Mouse (Mus musculus) erythroid progenitor cell, adult 5-6 weeks (primary cell): Measurements from ENCODE around the gene Hes2. TPM values are rescaled to one million over a fixed set of nuclear protein-coding genes. Genes with fewer than 3 reads are reported as not detected.

Source experiments
- ATAC-seq: replicated peaks from 2 replicates; pipeline ENCODE4 v1.8.0; 2016; ENCODE audit warnings: moderate number of reproducible peaks, mild to moderate bottlenecking, moderate TSS enrichment, inconsistent platforms; ENCODE audit not compliant: poor library complexity, low FRiP score, severe bottlenecking
- total RNA-seq, 2 experiments: library from RNA; stranded (forward) in 1 of 2; stranded (reverse) in 1 of 2; fragments of 150-400 nt in 1 of 2; fragments of 186-747, 209-891 nt in 1 of 2; gene quantifications; 2 replicates each; pipeline versions ENCODE4 v1.2.3 to v1.2.4; 2015 to 2017; ENCODE audit warnings: low replicate concordance in 2 of 2

The Hes2 gene
- total RNA-seq, 2 experiments from 2014 or later = not detected

- no peak for ATAC-seq
Measured at GRCm38 (mm10) chr4:152179946-152180660, 21.4 kb downstream of the Hes2 start.

DNA sequence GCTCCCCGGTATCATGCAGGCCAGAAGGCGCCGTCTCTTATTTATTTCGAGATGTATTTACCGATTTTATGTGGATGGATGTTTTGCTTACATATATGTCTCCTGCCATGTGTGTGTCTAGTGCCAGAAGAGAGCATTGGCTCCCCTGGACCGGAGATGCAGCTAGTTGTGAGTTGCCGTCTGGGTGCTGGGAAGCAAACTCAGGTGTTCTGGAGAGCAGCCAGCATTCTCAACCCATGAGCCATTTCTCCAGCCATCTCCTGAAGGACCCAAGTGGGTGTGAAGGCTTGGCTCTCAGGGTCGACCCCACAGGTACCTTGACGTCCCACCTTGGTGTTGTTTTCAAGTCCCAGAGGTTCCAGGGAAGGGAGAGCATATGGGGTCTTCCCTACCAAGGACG lies 23.5 kb downstream of the Hes2 start:
- no peak for ATAC-seq

- no peak for ATAC-seq
Measured at GRCm38 (mm10) chr4:152184353-152185035, 25.8 kb downstream of the Hes2 start.

DNA sequence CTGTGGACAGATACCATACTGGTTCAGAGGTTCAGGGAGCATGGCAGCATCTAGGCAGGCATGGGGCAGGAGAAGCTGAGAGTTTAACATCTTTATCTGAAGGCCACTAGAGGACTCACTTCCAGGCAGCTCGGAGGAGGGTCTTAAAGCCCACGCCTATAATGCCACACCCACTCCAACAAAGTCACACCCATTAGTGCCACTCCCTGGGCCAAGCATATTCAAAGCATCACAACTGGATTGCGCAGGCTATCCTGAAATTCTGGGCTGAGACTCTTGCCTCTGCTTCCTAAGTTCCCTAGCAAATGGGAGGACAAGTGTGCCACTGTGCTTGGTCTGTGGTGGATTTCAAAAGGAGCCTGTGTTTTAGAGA lies 26.5 kb downstream of the Hes2 start:
- ATAC-seq = no peak; the same call in 1 of the 2 replicates

DNA sequence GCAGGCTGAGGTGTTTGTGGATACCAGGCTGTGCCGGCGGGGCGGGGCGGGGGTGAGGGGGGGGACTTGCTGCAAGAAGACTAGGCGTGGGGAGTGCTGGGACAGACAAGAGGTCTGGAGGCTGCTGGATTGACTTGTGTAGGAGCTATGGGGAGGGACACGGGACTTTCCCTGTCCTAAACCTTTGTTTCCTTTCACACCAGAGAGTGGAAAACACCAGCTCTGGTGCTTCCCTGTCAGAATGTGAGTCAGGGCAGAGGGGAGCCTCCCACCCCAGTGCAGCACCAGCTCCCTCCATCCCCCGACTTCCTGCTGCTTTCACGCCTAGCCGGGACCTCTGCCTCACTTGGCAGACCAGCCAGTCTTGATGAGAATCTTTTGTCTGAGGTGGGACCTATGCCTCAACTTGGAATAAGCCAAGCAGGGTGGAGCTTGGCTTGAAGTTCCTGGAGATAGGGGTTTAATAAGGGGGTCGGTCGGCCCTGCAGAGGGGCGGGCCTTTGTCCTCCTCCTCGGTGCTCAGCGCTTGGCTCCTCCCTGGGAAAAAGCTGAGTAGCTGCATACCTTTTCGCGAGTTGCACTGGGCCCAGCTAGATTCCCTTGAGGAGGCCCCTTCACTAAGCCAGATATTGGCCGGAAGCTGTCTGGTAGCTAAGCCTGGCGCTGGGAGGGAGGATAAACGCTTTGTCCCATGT lies 27.0 kb downstream of the Hes2 start:
- no peak for ATAC-seq

- ATAC-seq = no peak
Measured at GRCm38 (mm10) chr4:152186205-152187082, 27.8 kb downstream of the Hes2 start.

DNA sequence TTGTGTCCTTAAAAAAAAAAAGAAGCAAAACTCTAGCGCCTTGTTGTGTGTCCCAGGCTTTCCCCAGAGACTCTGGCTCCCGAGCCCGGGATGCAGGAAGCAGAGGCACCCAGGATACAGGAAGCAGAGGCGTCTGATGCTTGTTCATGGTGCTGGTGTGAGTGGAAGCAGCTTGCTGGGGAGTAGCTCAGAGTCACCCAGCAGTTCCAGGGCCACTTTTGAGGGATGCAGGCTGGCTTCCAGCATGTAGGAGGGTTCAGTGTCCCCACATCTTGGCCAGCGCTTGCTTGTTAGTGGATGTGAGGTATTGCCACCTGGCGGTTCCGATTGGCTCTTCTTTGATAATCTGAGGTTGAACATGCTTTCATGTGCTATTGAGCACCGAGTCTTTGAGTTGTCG lies 28.5 kb downstream of the Hes2 start:
- ATAC-seq = no peak

DNA sequence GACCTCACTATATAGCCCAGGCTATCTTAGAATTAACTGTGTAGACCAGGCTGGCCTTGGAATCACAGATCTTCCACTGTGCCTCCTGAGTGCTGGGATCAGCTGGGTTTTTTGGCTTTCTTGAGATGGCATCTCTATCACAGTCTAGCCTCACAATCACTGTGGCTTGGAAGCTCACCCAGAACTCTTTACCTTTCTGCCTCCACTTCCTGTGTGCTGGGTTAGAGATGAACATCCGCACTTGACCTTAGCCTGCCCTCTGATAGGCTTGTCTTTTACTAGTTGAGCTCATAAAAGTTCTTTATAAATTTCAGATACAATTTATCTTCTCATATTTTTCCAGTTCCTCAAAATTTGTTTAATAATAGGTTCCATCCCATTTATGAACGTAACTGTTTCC lies 30.0 kb downstream of the Hes2 start:
- ATAC-seq = no peak

- no peak for ATAC-seq
Measured at GRCm38 (mm10) chr4:152189071-152189470, 30.4 kb downstream of the Hes2 start.

- no peak for ATAC-seq
Measured at GRCm38 (mm10) chr4:152189691-152190090, 31.0 kb downstream of the Hes2 start.

DNA sequence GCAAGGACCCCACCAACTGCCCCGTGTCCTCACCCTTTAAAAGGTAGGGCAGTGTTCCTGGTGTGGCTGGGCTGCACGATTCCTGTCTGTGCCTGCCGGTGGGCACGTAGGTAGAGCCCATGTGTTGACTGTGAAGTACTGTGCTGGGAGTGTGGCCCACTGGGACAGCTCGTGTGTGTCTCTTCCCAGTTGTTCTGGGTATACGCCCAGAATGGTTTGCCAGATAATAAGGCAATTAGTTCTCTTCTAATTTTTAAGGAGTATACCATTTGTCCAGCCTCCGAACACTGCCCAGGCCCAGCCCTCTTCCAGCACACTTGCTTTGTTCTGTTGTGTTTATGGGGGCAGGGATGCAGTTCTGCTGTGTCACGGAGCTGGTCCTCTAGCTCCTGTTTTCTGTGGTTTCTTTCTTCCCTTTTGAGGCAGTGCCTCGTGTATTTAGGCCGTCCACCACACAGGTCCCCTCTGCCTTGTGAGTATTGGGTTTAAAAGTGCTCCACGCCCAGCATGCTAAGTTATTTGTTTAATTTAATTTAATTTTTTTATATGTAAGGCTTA lies 31.5 kb downstream of the Hes2 start:
- no peak for ATAC-seq

DNA sequence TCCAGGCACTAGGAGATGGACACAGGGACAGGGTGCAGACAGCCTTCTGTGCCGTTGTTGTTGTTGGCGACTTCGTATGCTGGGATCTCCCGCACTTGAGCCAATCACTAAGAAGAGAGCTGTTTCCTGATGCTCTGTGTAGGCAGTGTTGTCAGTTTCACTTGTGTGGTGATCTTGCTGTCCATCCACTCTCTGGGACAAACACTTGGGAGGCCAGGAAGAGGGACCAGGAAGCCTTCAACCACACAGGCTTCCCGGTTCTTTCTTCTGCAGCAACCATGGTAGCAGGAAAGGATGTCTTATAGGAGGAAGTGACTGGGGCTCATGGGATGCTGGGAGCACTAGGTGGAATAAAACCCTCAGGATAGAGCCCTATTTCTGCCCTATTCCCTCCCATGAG lies 32.0 kb downstream of the Hes2 start:
- no peak for ATAC-seq

DNA sequence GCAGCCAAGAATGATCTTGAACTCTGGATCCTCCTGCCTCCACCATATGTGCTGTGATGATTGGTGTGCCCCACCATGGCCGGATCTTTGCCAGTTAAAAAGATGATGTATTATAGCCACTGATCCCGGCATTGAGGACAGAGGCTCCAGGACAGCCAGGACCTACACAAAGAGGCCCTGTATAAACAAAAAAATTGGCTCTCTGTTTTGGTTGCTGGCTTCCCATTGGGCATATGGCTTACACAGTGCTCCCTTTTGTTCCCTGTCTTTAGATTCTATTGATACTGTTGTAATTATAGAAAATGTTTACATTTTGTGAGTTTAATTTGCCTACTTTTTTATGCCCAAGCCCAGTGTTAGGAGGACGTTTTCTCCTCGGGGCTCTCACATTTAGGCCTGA lies 33.9 kb downstream of the Hes2 start:
- ATAC-seq = no peak

GRCm38 (mm10) chr4:152194476-152195175 lies 36.0 kb downstream of the Hes2 start:
- no peak for ATAC-seq

DNA sequence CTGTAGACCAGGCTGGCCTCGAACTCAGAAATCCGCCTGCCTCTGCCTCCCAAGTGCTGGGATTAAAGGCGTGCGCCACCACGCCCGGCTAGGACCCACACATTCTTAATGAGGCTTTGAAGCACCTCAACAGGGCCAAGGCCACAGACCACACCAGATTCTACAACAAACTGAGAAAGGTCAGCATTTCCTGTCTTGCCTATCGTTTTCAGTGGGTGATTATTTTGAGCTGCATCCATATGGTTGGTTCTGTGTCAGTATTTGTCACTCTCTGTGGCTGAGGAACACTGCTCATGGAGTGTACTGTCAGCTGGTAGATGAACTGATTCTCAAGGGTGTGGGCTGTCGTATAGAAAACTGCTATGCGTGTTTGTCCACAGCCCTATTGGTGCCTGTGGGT lies 37.6 kb downstream of the Hes2 start:
- no peak for ATAC-seq

GRCm38 (mm10) chr4:152197545-152197944 lies 38.9 kb downstream of the Hes2 start:
- ATAC-seq = no peak

GRCm38 (mm10) chr4:152199617-152200016 lies 41.0 kb downstream of the Hes2 start:
- ATAC-seq = no peak

DNA sequence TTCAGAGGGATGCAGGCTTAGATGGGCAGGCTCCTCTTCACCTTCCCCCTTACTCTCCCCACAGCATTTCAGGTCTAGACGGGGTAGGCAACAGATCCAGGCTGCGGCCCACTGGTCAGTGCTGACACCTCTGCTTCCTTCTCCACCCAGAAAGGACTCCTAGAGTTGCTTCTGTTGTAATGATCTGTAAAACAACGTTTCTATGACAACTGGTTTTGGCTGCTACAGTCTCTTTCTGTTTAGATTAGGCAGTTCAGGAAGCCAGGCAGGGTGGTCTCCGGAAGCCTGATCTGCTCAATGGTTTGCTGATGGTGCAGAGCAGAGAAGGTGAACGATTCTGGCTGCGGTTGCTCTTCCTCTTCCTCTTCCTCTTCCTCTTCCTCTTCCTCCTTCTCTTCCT lies 42.8 kb downstream of the Hes2 start:
- no peak for ATAC-seq

DNA sequence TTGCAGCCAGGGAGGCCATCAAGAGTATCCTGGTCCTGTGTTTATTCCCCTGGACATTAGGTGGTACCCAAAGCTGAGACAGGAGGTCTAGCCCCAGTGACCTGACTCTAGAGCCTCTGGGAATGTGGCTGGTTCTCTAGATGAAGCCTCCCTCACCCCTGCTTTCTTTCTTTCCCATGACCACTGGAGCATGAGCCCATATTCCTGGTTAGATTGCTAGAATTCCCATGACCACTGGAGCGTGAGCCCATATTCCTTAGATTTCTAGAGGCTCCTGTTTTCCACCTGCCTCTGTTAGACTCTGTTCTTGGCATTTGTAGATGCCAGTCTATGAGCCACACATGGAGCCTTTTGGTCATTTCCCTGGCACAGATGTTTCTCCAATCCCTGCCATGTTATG lies 43.8 kb downstream of the Hes2 start:
- no peak for ATAC-seq
